Mouse (Mus musculus) embryo, embryonic 10.5 days (tissue): ENCODE measurements around the gene Pakap.

ENCODE experiments used
- DNase-seq: peaks from one replicate; pipeline ENCODE4 v3.0.0-alpha.2; 2015; ENCODE audit warnings: low spot score

The Pakap gene

DNA sequence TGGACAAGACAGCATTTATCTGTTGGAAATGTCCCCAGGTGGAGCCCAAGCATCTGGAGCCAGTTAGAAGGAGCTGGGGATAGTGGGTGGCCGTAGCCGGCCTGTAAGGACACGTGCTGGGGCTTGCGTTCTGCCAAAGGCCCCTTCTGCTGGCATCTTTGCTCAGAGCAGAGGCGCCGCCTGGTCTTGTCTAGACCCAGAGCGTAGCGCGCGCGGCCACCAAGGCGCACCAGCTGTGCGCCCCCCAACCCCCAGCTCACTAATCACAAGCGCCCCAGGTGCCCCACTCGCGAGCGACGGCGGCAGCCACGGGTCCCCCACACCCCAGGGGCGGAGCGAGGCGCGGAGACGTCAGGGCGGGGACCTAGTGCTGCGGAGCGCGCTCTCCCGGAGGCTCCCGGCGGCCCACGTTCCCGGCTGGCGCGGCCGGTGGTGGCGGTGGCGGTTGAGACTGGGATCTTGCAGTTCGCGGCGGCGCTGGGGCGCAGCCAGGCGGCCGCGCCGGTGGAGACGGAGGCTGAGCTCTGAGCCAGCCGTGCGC lies at the start of gene Pakap:
Gene Pakap (plus strand): TSS at position 514 of the 541 bp plus-strand sequence.
- DNase-seq: peak; percentile 69

DNA sequence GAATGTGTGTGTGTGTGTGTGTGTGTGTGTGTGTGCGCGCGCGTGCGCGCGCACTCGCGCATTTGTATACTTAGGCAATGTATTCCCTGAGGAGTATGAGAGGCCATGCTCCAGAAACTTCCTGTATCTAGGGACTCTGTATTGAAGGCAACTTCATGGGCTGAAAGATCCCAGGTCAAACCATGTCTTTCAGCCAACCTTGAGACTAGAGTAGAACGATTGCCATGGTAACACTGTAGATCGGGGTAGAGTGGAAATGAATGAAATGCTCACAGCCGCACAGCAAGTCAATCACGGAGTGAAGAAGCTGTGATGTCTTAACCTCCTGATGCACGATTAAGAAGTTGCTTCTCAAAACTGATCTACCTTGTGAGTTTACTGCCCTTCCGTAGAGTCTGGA lies 44.5 kb upstream of the Pakap start:
- DNase-seq: no peak

DNA sequence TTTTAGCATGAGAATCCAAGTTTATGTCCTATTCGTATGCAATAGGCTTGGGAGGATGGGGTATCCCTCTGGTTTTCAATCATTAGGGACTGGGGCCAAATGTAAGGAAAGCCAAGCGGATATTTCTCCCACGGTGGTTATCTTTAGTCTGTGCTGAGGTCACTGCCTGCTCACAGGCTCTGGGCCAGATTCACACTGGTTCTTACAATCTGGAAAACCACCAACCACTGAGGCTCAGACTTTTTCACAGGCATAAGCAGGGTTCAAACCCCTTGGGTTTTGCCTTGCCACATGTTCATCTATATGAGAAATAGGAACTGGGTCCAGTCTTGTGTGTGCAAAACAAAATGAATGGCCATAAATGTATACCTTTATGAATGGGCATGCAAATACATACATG lies 43.5 kb upstream of the Pakap start:
- DNase-seq: no peak

DNA sequence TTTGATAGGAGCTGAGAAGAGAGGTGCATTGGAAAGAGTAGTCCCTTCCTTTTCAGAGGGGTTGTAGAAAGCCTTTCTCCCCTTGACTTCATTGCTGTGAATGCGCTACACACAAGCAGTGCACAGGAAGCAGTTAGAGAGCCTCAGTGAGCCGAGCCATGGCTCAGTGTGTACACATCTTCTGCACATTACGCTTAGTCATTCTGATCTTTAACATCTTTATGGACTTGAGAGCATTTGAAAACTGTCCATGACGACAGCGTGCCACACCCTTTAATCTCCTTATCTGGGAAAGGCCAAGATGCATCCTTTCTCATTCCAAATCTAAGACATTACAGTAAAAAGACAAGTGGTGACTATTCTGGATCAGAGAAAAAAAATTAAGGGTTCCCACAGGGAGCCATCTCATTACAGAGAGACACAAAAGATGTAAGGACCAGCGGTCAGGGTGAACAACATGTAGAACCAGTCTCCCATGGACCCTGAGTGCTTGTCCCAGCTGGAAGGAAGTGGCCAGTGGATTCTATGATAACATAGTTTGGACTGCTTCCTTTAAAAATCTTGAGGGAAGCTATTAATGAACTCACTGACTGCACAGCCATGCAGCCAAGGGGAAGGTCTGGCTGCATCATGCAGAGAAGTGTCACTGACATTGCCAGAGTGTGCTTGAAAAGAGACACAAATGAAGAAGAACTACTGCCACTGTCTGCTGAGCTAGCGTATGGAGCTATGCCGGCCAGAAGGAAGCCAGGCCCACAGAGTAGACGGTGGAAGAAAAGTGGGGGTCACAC lies 42.6 kb upstream of the Pakap start:
- no peak for DNase-seq

DNA sequence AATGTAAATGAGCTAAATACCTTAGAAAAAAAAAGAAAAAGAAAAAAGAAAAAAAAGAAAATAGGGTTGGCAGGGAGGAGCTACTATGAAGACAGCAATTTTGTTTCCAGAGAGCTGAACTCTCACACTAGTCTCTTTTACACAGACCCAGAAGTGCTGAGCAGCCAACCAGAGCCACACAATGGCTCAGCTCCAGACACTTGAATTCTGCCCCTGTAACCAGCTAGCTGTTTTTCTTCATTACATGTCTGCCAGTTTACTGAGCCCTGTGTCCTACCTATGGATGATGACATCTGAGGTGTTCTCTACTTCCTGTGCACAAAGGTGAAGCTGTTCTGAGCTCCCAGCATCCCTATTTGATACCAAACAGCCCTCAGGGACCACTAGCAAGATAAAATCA lies 39.7 kb upstream of the Pakap start:
- no peak for DNase-seq

DNA sequence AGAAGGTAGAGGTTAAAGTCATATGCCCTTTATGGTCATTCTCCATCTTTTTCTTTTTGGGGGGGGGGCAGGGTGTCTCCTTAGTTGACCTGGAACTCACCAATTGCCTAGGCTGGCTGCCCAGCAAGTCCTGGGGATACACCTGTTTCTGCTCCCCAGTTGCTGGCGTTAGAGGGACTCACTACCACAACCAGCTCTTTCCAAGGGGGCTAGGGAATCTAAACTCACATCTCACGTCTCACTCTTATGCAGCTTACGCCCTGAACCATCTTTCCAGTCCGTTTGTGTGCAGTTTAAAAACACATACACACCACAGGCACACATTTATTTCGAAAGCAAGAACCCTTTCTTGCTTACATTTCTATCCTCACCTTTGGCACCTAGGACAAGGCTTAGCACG lies 34.3 kb upstream of the Pakap start:
- no peak for DNase-seq

DNA sequence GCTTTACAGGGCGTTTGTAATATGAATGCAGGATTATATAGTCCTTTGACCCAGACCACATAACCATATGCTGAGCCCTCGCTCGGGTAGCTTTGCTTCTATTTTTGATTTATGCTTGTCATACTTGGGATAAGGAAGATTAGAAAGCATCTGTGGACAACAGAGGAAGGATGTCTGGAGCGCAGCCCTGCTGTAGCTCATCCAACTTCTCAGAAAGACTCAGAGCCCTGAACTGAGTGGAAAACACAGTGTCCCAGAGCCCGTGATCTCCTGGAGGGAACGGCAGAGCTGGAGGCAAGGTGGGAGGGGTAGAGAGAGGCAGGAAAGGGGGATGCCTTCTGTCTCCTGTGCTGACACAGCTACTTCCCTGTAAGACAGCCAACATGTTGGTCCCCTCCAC lies 33.7 kb upstream of the Pakap start:
- DNase-seq: no peak

DNA sequence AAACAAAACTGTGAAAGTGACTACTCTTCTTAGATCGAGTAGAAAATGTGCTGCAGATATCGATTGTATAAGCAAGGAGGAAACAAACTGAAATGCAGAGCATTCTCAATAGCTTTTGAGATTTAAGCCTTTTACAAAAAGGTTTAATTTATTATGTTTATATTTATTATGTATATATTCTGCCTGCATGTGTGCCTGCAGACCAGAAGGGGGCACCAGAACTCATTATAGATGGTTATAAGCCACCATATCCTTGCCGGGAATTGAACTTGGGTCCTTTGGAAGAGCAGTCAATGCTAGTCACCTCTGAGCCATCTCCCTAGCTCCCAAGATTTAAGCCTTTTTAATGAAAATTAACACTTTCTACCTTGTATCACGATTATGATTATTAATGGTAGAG lies 32.9 kb upstream of the Pakap start:
- no peak for DNase-seq

DNA sequence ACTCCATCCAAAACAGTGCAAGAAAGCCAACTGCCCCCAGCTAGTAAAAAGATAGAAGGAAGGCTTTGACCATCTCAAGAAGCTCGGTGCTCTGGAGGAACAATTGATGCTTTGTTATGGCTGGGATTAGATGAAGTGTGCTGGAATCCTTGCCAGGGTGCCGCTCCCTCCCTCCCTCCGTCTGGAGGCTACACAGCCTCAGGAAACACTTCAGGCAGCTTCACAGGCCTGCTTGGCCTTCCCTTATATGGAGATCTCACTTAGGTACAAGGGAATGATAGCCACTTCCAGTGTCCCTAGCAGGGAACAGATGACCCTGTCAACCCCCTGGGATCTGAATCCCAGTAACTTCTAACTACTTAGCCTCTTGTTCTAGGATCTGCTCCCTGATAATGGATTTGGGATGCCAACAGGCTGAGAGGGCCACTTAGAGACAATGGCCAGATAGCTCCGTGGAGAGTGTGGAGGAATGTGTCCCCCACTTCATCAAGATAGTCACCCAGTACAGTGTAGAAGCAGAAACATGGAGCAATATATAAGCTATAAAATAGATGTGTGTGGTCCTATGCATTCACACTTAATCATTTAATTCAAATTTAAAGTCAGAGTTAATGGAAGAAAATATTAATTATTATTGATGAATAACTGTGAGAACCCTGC lies 29.8 kb upstream of the Pakap start:
- DNase-seq: peak; percentile 49

DNA sequence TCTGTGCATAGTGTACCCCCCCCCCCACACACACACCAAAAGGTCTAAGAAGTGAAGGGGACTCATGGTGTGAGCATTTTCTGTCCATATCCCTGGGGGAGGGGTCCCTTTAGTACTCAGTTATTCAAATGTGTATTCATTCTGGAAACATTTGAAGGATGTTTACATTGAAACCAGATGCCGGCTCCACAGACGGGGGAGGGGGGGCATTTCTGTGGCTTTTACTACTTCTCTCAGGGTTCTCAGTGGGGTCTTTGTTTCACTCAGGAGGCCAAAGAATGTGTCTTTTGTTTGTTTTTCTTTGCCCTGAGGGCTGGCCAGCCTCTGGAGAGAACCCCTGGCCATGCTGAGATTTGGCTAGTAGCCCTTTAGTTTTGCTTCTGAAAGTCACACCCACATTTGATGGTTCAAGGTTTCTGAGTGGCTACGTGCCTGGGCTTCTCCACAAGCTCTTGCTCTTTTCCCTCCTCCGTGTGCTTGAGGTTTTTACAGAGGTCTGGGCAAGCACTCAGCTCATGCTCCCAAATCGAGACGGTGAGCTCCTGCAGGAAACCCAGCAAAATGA lies 24.2 kb upstream of the Pakap start:
- DNase-seq: peak; percentile 88

DNA sequence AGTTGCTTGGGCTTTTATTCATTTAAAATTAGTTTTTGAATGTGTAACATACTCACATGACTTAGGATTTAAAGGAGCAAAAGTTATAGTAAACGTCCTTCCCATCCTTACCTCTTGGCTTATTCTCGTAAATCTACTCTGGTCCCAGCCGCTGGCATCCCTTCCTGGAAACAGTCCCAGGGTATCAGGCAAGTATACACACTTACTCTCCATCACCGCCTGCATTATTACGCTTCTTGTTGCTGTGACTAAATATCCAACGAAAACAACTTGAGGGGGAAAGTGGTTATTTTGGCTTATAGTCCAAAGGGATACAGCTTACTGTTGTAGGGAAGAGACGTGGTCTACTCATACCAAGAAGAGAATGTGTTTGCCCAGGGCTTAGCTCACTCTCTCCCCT lies 20.2 kb upstream of the Pakap start:
- no peak for DNase-seq

DNA sequence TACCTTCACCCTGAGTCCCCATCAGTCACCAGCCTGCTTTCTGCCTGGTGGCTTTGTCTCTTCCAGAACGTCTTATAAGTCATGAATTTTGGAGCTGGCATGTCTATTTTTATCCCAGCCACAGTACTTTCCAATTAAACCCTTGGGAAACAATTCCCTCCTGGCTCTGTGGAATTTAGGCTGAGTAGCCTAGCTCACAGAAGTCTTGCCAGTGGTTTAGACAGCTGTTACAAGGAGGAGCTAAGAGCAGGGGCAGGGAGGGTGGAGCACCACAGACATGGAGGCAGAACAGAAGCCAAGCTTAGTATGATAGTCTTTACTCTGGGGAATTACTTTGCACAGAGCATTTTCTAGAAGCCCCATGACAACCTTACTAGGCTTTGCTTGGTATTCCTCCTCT lies 17.8 kb upstream of the Pakap start:
- no peak for DNase-seq

DNA sequence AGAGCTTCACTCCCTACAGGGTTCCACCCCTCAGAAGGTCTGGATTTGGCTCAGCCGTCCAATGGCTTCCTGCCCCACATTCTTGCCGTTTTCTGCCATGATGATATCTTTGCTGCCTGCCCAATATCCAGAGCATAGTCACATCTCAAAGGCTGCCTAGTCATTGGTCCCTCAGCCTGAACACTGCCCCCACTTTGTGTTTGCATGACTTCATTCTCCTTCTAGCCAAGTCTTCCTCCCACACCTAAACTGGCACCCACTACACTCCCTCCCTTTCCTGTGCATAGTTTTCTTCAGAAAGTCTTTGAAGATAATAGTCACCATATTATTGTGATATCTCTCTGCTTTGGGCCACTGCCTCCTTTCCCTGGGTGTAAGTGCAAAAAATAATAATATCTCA lies 10.9 kb upstream of the Pakap start:
- DNase-seq: no peak

DNA sequence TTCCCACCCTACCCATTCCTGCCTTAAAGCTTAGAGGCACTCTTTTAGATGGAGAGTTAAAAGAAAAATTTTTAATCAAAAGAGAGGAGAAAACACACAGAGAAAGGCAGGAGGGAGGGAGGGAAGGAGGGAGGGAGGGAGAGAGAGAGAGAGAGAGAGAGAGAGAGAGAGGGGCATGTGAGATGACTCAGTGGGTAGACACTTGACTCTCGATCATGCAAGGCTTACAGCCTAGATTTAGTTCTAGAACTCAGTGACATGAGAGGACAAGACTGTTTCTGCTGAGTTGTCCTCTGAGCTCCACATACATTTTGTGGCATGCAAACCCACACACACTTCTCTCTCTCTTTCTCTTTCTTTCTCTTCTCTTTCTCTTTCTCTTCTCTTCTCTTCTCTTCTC lies 8.5 kb upstream of the Pakap start:
- no peak for DNase-seq

DNA sequence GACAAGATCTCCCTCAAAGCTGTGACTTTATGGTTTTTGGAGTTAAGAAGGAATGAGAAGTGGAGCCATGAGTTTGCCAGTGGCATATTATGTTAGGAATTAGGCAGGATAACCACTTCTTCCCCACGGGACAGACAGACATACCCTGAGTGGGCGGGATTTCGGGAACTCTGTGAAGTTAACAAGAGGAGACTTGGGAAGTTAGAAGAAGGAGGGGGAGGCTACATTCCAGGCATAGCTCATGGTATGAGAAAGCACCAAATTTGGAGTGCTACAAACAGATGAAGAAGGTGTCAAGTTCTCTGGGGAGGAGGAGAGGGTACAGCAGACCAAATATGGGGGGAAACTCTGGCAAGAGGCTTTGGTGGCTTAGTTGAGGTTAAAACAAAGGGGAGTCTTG lies 8.0 kb upstream of the Pakap start:
- DNase-seq: peak; percentile 57

DNA sequence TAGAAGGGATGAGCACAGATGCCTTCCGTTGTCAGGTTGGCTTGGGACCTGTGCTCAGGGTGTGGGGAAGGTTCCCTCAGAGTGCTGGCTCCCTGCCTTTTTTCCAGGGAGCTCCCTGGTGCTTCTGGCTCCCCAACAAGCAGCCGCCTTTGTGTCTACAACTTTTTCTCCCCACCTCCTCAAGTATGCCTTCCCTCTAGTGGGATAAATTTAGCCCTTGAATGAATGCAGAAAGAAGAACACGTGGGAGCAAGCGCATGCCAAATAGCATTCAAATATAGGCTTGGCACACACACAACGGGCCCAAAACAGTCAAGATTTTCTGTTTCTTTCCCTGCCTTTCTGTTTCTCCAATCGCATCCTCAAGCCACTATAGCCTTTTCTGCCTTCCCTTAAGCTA lies 6.9 kb upstream of the Pakap start:
- no peak for DNase-seq

DNA sequence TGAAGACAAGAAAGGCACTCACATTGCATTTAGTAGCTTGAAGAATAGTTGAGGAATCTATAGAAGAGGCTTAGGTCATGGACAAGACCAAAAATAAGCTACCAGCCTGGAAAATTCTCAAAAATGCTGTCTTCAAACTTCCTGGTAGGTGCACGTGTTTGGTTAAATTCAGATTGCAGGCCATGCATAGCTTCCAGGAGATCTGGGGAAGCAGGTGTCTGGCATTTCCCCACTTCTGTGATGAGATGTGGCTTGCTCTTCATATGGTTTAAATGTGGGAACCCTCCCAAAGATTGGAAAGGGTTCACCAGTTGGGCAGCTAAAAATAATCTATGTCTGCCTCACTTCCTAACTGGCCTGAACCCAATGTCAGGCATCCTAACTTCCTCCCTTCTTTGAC lies 2.7 kb upstream of the Pakap start:
- no peak for DNase-seq

DNA sequence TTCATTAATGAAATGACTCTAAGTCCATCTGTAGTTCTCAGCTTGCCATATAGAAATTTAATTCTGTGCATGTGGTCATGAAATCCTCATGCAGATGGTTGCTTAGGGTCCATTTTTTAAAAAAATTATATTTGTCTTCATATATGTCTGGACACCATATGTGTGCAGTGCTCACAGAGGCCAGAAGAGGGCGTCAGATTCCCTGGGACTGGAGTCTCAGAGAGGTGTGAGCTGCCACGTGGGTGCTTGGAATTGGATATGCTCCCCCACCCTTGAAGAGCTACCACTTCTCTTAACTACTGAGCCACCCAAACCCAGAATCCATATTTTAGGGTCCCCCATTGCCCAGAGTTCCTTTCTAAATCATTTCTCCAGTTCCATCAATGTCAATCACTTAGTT lies 2.2 kb upstream of the Pakap start:
- DNase-seq: no peak

DNA sequence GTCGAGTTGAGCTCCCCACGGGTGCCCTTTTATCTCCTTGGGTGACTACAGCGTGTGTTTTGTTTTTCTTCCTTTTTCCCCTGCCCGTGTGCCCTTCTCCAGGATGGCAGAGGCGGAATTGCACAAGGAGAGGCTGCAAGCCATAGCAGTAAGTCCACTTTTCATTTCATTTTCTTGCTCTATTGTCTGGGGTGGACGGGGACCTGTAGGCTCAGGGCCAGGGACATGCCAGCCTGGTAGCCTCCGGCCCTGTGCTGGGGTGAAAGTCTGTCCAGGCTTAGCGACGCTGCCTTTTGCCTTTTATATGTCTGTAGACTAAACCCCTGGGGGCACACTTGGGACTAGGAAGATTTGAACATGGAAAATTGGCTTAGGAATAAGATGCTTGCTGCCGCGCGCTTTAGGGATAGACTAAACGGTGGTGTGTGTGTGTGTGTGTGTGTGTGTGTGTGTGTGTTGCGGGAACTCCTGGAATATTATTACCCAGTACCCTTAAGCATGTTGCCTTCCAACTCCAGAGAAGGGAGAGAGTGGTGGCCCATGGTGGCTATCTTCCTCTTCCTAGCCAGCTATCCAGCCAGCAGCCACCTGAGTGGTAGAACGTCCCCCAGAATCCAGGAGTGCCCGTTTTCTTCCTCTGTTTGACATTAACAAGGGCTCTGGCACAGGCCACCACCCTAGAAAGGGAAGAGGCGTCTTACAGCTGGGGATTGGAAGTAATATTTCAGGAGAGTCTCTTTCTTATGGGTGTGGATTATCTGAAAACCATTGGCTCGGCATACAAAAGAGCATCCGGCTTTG lies 489 bp downstream of the Pakap start:
- peak; percentile 44 for DNase-seq

DNA sequence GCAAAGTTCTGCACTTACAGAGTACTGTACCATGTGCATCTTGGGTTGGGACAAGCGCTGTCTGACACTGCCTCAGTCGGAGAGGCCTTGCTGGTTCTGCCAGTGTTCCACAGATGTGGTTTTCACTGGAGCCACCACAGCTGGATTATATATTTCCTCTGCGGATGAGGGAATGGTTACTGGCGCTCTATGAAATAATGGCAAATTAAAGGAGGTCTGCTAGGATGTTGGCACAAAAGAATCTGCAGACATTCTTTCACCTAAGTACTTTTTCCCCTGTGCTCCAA lies 1.0 kb downstream of the Pakap start:
- no peak for DNase-seq

DNA sequence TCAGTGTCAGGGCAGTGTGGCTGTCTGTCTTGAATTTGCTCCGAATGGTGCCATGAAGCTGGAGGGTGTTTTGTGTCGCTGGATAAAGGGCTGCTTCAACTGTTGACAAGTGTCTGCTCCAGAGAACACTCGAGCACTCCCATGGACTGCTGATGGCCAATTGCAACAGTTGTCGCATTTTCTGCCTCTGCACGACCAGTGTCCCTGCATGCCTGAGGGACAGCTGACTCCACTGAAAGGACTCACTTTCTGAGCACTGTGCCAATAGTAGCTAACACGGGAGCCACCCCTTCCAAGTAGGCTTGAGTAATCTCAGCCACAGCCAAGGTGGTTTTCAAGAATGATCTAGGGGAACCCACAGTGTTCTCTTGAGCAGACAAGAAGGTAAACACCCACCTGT lies 1.7 kb downstream of the Pakap start:
- DNase-seq: no peak

DNA sequence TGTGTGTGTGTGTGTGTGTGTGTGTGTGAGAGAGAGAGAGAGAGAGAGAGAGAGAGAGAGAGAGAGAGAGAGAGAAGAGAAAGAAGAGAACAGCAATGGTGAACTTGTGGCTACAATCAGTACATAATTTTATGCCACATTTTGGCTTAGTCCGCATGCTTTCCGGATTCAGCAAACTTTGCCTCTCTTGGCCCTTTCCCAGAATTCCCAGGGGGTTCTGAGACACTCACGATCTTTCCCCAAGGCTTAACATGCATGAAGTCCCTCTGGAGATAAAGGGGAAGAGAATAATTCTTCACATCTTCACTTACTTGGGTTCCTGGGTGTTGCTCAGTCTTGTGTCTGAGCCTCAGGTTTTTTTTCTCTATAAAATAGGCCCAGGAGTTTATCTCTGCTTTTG lies 2.2 kb downstream of the Pakap start:
- DNase-seq: no peak

DNA sequence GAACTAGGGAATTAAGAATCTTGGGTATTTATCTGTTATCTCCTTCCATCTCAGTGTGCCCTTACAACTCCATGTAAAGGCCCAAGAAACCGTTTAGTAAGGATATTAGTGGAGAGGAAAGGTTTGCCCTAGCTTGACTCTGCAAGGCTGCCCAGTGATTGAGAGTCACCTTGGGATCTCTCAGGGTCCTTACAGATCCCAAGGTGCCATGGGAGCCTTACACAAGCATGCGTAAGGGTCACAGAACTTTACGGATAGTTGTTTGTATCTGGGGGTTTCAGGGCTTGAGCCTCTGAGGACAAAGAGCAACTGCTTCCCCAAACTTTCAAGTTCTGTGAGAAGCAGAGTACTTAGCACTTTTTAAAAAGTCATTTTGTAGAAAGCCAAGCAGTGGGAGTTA lies 6.2 kb downstream of the Pakap start:
- no peak for DNase-seq
